Mouse (Mus musculus) megakaryocyte-erythroid progenitor cell, adult 5 weeks (primary cell): ENCODE data around the gene Tril. TPM values are rescaled to one million over a fixed set of nuclear protein-coding genes. Genes with fewer than 3 reads are reported as not detected.

Source experiments
- polyA plus RNA-seq: library from polyadenylated mRNA; stranded (reverse); fragments of >175 nt; gene quantifications from 2 replicates; pipeline ENCODE4 v1.2.3, GENCODE M21; 2012

Tril gene
- polyA plus RNA-seq, result 0.01 and 0.04 TPM in 2 replicates

DNA sequence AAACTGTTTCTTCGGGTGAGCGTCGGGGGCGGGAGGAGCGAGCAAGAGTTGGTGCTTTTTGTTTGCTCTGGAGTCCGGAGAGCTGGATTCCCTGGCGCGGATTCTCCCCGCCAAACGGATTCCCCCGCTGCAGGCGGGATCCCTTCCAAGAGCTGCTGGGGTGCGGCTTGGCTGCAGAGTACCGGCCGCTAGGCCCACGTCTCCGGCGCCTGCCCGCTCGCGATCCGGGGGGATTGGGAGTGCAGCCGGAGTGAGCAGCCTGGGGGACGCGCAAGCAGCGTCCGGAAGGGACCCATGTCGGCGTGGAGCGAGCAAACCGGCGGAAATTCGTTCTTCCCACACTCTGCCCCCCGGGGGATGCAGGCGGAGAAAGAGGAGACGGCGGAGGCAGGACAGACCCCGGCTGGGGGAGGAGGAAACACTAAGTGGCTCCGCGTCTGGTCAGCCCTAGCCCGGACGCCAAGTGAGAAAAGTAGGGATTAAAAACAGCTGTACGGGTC, at the start of gene Tril:
TSS of gene Tril (minus strand) at position 345 of the 500 bp plus-strand sequence.

Other genes with a start within 250 kb of the Tril start
- gene Cpvl, start 157.8 kb upstream of the Tril start, polyA plus RNA-seq, result 0.05 TPM in 1 of 2 replicates, not detected in the other
- gene Chn2, start 218.7 kb upstream of the Tril start, polyA plus RNA-seq, result 7.2 and 7.9 TPM in 2 replicates